Mouse (Mus musculus) adrenal gland, postnatal 36 days (tissue): ENCODE results near the gene Lce3a. TPM values are rescaled to one million over a fixed set of nuclear protein-coding genes. Genes with fewer than 3 reads are reported as not detected.
A peak's percentile ranks its signal among the peaks of the same experiment; 100 is the strongest.

Experiments
- DNase-seq, 2 experiments: peaks; one replicate each; pipeline ENCODE4 v3.0.0; 2021; ENCODE audit warnings: mixed read lengths in 1 of 2
- long read RNA-seq, 2 experiments: library from polyadenylated mRNA; stranded (forward); transcript quantifications; one replicate each; pipeline ENCODE4 v2.0.0; 2021; ENCODE audit warnings: borderline sequencing depth in 2 of 2
- total RNA-seq, 2 experiments: library from RNA; stranded (reverse); gene quantifications; 2 replicates each; pipeline ENCODE4 v1.2.3; 2021

The Lce3a gene
- not detected for total RNA-seq
- long read RNA-seq, experiment 1 = 0 reads
- long read RNA-seq, experiment 2 = 0 reads

DNA sequence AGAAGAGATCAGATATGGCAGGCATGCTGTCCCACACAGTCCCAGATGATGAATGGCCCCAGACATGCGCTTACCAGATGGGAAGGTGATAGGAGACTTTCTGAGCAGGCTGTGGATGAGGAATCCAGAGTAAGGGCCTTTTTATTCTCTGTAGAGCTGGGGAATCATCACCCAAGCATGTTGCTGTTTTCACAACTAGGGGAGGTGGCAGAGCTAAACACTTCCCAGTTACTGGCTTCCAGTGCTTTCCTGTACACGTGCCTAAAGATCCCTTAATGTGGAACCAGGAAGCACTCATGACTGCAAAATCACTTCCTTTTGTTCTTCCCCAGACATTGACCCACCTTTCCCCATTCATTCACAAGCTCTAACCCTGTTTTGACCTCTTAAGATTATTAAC lies at the start of gene Lce3a:
Lce3a (minus strand) TSS at position 101 of the 400 bp plus-strand sequence.
- DNase-seq = no peak

DNA sequence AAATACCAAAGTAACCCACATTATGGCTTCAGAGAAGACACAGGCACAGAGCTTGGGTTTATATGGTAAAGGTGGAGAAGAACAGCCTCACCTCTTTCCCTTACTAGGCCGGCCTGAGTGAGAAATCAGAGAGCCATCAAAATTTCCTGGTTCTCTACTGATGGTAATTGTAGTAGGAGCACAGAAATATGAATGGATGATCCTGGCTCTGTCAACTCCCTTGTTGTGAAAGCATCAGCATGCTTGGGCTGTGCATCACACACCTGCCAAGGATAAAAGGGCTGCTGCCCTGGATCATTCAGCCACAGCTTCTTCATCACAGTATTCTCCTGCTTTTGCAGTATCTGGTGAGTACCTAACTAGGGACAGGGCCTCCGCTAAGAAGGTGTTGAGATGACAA lies 40.7 kb upstream of the Lce3a start, which contains the start of gene Lce3e:
Lce3e (plus strand) TSS at position 301 of the 400 bp plus-strand sequence.
- DNase-seq = no peak

DNA sequence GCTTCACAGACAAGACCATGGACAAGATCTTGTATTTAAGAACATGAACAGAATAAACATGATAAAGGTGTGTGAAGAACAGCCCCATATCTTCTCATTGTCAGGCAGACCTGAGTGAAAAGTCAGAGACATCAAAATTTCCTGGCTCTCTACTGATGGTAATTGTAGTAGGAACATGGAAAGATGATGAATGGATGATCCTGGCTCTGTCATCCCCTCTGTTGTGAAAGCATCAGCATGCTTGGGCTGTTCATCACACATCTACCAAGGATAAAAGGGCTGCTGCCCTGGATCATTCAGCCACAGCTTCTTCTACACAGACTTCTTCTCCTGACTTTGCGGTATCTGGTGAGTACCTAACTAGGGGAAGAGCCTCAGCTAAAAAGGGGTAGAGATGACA lies 31.1 kb upstream of the Lce3a start, which contains the start of gene Lce3d:
Lce3d (plus strand) TSS at position 301 of the 400 bp plus-strand sequence.
- no peak for DNase-seq

DNA sequence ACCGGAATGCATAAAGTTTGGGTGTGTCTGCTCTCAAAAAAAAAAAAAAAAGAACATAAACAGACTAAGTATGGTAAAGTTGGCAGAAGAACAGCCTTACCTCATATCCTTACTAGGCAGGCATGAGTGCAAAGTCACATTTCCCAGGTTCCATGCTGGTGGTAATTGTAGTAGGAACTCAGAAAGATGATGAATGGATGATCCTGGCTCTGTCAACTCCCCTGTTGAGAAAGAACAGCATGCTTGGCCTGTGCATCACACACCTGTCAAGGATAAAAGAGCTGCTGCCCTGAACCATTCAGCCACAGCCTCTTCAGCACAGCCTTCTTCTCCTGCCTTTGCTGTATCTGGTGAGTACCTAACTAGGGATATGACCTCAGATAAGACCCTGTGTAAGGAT lies 18.2 kb upstream of the Lce3a start, which contains the start of gene Lce3c:
Lce3c (plus strand) TSS at position 301 of the 400 bp plus-strand sequence.
- no peak for DNase-seq

DNA sequence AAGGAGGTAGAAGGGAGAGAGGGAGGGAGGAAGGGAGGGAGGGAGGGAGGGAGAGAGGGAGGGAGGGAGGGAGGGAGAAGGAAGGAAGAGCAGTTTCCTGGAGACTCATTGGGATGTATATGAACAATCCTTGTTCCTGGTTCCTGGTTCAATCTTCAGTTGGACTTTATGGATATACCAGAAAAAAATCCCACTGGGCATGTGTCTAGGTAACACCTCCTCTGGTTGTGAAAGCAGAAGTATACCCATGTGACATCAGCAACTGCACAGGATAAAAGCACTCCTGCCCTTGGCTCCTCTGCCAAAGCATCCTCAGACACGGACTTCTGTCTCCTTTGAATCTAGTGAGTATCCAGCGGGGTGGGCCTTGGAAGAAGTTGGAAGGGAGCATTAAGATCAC lies 6.6 kb upstream of the Lce3a start, which contains the start of gene Lce3b:
Lce3b (plus strand) TSS at position 301 of the 400 bp plus-strand sequence.
- DNase-seq = no peak

DNA sequence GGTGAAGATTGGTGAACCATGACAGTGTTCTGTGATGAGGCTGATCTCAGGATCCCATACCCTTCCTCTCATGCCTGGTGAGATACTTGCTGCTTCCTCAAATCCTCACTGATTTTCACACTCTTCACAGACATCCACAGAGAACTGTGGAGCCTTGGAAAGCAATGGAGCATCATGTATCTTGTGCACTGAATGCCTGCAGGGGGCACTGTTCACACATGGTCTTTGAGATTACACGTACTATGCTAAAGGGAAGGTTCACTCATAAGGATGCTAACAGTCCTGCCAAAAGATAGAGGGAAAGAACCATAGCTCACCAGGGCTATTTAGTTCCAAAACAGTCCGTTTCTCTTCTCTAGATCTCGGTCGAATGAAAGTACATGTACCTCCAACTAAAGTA lies 5.7 kb downstream of the Lce3a start:
- DNase-seq = peak in 1 of 2 experiments; percentile 7

DNA sequence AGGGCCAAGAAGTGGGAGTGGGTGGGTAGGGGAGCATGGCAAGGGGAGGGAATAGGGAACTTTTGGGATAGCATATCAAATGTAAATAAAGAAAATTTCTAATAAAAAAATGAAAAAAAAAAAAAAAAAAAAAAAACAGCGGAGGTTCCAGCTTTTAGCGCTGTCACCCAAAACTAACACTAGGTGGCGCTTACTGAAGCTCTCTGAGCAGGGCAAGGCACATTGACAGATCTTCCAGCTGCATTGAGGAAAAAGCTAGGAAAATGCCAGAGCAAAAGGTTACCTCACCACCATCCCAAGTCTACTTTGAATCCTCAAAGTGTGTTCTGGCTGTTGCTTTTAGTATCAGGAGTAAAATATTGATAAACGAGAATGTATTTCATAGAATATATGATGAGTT lies 18.5 kb downstream of the Lce3a start:
- DNase-seq = peak in 1 of 2 experiments; percentile 13

DNA sequence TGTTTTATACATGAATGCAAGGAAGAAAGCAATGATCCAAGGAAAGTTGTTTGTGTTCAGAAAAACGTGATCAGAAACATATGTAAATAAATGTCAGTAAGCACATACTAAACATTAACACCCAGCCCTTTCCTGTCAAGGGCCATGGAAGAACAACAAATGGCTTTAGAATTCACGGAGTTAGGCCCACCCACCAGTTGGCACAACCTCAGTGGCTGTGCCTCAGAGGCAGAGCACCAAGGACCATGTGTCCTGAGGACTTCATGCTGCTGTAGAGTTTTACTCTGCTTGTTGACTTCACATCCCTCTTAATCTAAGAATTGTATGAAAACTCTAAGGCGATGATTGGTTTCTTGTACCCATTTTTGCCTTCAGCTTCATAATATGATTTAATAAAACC lies 20.8 kb downstream of the Lce3a start:
- no peak for DNase-seq

DNA sequence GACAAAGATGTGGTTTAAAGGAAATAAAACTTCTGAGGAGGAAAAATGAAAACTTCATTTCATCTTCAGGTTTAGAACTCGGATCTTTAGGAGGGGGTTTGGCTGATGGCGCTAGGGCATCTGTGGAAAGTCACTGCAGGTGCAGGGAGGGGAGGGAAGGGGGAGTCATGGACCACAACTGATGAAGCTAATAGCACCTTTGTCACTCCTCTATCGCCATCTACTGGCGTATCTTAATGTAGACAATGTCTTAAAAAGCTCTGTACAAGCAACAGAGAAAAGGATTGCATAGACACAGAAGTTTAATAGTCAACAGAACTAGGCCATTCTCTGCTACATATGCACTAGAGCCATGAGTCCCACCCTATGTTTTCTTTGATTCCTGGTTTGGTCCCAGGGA lies 22.4 kb downstream of the Lce3a start:
- no peak for DNase-seq

DNA sequence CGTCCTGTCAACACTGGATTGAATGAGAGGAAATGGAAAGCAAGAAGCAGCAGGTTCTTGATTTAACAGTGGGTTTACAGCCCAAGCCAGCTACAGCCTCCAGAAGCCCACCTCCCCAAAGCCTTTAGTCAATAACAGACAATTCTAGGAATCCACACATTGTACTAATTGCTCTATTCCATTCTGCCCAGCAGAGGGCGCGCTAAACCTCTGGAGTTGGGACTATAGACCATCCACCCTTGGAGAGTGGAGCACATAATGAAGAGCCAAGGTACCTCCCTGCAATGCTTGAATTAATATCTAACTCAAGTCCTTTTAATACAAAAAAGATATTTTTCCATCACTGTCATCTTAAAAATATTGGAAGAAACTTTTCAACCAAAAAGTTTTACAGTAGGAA lies 23.0 kb downstream of the Lce3a start:
- DNase-seq = peak; percentile 41 to 45

DNA sequence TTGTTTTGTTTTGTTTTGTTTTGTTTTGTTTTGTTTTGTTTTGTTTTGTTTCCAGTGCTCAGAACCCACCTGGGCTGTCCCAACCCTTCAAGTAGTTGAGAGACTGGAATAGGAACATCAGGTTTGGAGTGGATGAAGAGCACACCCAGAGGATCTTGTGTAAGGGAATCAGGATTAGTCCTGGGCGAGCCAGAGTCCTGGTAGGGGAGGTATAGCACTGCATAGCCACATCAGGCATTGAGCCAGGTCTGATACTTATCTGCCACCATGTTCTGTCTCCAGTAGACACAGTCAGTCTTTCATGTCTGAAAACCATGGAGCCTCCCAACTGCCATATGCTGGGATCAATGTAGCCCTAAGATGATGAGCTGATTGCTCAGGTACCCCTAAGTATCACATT lies 31.5 kb downstream of the Lce3a start:
- no peak for DNase-seq

DNA sequence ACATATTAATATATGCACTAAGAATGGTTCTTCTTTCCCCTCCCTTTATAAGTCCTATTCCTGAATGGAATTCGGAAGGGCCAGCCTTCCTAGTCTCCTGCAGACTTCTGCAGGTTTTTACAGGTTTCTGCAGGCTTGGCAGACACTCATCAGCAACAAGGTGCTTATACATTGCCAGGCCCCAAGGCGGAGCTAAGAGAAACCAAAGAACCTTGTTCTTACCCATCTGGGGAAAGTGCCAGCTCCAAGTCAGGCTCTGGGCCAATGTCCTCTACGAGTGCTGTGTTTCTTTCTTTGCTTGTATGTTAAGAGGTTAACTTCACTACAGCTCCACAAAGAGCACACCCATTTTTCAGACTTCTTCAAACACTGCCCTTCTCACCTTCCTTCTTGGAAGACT lies 32.0 kb downstream of the Lce3a start:
- DNase-seq = no peak

Other genes starting within 250 kb of the Lce3a start
- not detected for gene Lce1c, start 247.0 kb downstream of the Lce3a start, total RNA-seq
- not detected for gene Lce1d, start 239.0 kb downstream of the Lce3a start, total RNA-seq
- gene Lce1e, start 217.2 kb downstream of the Lce3a start, total RNA-seq = not detected
- gene Lce1f, start 205.9 kb downstream of the Lce3a start, total RNA-seq = not detected
- gene Gm38119, start 187.1 kb downstream of the Lce3a start, total RNA-seq = not detected
- gene Lce1g, start 173.9 kb downstream of the Lce3a start, total RNA-seq = not detected
- not detected for gene Lce1h, start 161.2 kb downstream of the Lce3a start, total RNA-seq
- not detected for gene Lce1i, start 147.3 kb downstream of the Lce3a start, total RNA-seq
- not detected for gene Lce1j, start 135.7 kb downstream of the Lce3a start, total RNA-seq
- gene Lce1k, start 118.3 kb downstream of the Lce3a start, total RNA-seq = not detected
- gene Kprp, start 99.0 kb downstream of the Lce3a start, total RNA-seq = not detected
- not detected for gene Lce1l, start 74.9 kb downstream of the Lce3a start, total RNA-seq
- not detected for gene 2310050C09Rik, start 56.0 kb downstream of the Lce3a start, total RNA-seq
- not detected for gene Lce3b, start 6.7 kb upstream of the Lce3a start, total RNA-seq
- not detected for gene Lce3c, start 18.3 kb upstream of the Lce3a start, total RNA-seq
- not detected for gene Lce3d, start 31.2 kb upstream of the Lce3a start, total RNA-seq
- not detected for gene Lce3e, start 40.8 kb upstream of the Lce3a start, total RNA-seq
- not detected for gene Lce3f, start 66.0 kb upstream of the Lce3a start, total RNA-seq
- gene Crct1, start 89.5 kb upstream of the Lce3a start, total RNA-seq = not detected
- not detected for gene Lce1m, start 92.8 kb upstream of the Lce3a start, total RNA-seq
- gene Gm4858, start 142.6 kb upstream of the Lce3a start, total RNA-seq = not detected
- not detected for gene Crnn, start 218.6 kb upstream of the Lce3a start, total RNA-seq